Mouse (Mus musculus) spleen, adult 12 weeks (tissue): ENCODE measurements around the gene Scaf4.
"Not testable (repeated sequence)": the region's sequence is repeated elsewhere in the genome, so short reads cannot be mapped to it uniquely, and the experiment has no call there.

Experiments used
- DNase-seq: peaks from one replicate; pipeline ENCODE4 v3.0.0; 2022; ENCODE audit warnings: low spot score

Scaf4 gene

GRCm38 (mm10) chr16:90290962-90291361, 6.7 kb upstream of the Scaf4 start:
- DNase-seq, result no peak

GRCm38 (mm10) chr16:90284916-90285315, 613 bp upstream of the Scaf4 start:
- DNase-seq, result no peak

- peak; percentile 45 for DNase-seq
Measured at GRCm38 (mm10) chr16:90283266-90283904, 918 bp downstream of the Scaf4 start.

- DNase-seq, result no peak
Measured at GRCm38 (mm10) chr16:90282620-90283265, 1.6 kb downstream of the Scaf4 start.

GRCm38 (mm10) chr16:90281406-90281805, 2.9 kb downstream of the Scaf4 start:
- DNase-seq, result no peak

- DNase-seq, result no peak
Measured at GRCm38 (mm10) chr16:90280989-90281388, 3.3 kb downstream of the Scaf4 start.

GRCm38 (mm10) chr16:90280515-90280914, 3.8 kb downstream of the Scaf4 start:
- no peak for DNase-seq

GRCm38 (mm10) chr16:90279058-90279457, 5.2 kb downstream of the Scaf4 start:
- no peak for DNase-seq

GRCm38 (mm10) chr16:90275521-90275920, 8.8 kb downstream of the Scaf4 start:
- DNase-seq, result no peak

GRCm38 (mm10) chr16:90266581-90266980, 17.7 kb downstream of the Scaf4 start:
- DNase-seq, result no peak

- no peak for DNase-seq
Measured at GRCm38 (mm10) chr16:90265106-90265505, 19.2 kb downstream of the Scaf4 start.

GRCm38 (mm10) chr16:90264021-90264420, 20.3 kb downstream of the Scaf4 start:
- DNase-seq, result no peak

- no peak for DNase-seq
Measured at GRCm38 (mm10) chr16:90261791-90262190, 22.5 kb downstream of the Scaf4 start.

GRCm38 (mm10) chr16:90260097-90260496, 24.2 kb downstream of the Scaf4 start:
- DNase-seq, result no peak

GRCm38 (mm10) chr16:90259623-90260022, 24.7 kb downstream of the Scaf4 start:
- DNase-seq, result no peak

- no peak for DNase-seq
Measured at GRCm38 (mm10) chr16:90258950-90259349, 25.4 kb downstream of the Scaf4 start.

- no peak for DNase-seq
Measured at GRCm38 (mm10) chr16:90252521-90252920, 31.8 kb downstream of the Scaf4 start.

GRCm38 (mm10) chr16:90251256-90251655, 33.0 kb downstream of the Scaf4 start:
- not testable (repeated sequence) for DNase-seq

GRCm38 (mm10) chr16:90250099-90250498, 34.2 kb downstream of the Scaf4 start:
- no peak for DNase-seq

GRCm38 (mm10) chr16:90242426-90243304, 41.6 kb downstream of the Scaf4 start:
- DNase-seq, result no peak

- DNase-seq, result no peak
Measured at GRCm38 (mm10) chr16:90241875-90242274, 42.4 kb downstream of the Scaf4 start.

GRCm38 (mm10) chr16:90239128-90239746, 45.1 kb downstream of the Scaf4 start:
- DNase-seq, result no peak
